Mouse (Mus musculus): ENCODE data around the gene Ndufaf8. TPM values are rescaled to one million over a fixed set of nuclear protein-coding genes. Genes with fewer than 3 reads are reported as not detected.
A peak's percentile ranks its signal among the peaks of the same experiment; 100 is the strongest.

Ndufaf8 gene
- polyA plus RNA-seq, 1 experiment from 2014 or later, result 67.0 TPM

DNA sequence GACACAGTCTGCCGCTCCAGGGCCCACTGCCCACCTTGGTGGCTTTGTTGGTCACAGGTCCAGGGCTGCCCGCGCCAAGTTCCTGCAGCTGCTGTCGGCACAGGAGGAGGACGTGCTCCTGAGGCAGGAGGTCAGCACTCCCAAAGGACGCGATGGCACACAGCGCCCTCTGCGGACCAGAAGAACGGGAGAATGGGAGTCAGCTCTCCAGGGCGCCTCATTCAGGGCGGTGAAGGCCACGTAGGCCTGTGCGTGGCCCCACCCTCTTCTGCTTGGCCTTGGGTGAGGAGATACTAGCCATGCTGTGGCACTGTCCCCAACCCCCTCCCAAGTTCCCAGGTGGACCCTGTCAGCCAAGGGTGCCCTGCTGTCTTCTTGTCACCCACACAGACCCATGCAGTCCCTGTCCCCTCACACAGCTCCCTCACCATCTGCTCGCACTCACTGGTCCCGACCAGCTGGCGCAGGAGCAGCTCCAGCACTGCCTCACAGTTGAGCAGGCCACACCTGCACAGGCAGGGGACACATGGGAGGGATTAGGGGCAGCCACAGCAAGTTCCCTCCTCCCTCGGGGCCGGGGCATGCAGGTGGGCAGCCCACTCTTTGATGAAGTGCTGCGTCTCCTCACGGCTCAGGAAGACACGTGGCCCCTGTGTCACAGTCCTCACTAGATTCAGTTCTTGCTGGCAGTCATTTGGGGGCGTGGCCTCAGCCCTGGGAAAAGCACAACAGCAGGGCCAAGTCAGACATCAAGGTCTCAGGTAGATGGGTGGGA is 5.7 kb upstream of the Ndufaf8 start:
- no peak for ATAC-seq (ENCODE audit: insufficient number of reproducible peaks, low FRiP score, low TSS enrichment, low read depth)
- no peak overlapping the region for H3K27ac ChIP-seq
- peaks cover 68% of the 10 kb centered on the region for H3K36me3 ChIP-seq
- H3K9ac ChIP-seq, result no peak overlapping the region
- no peaks in the 10 kb centered on the region for H3K9me3 ChIP-seq
- peaks cover 8% of the 10 kb centered on the region for H3K4me1 ChIP-seq
- no peak overlapping the region for H3K4me2 ChIP-seq
- no peaks in the 10 kb centered on the region for H3K27me3 ChIP-seq
- H3K4me3 ChIP-seq, result no peak overlapping the region
- 78% methylated on average over 23 of the region's 23 CpGs for WGBS

DNA sequence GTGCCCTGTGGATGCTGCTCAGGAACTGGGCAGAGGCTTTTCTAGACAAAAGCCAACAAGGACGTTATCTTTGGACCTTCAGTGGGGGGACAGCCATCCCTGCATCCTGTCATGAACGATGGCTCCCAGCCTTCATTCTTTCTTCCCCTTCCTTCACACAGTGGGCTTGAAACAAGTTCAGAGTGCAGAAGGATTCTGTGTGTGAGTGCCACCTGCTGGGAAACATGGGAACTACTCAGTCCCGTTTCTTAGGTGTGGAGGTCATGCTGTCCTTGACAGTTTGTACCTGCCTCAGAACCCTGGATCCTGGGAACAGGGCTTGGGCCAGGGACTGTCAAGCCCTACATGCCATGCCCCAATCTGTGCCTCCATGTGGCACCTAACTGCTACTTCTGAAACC is 2.3 kb downstream of the Ndufaf8 start:
- peaks cover 34% of the 10 kb centered on the region for H3K36me3 ChIP-seq
- no peak overlapping the region for H3K4me3 ChIP-seq
- H3K27ac ChIP-seq, result no peak overlapping the region
- peaks cover 21% of the 10 kb centered on the region for H3K4me1 ChIP-seq
- H3K27me3 ChIP-seq, result no peaks in the 10 kb centered on the region
- H3K9ac ChIP-seq, result no peak overlapping the region
- no peak for ATAC-seq (ENCODE audit: insufficient number of reproducible peaks, low FRiP score, low TSS enrichment, low read depth)
- 5% methylated on average over 3 of the region's 3 CpGs for WGBS
- no peak overlapping the region for H3K4me2 ChIP-seq
- no peaks in the 10 kb centered on the region for H3K9me3 ChIP-seq

- 85% methylated on average over 3 of the region's 3 CpGs for WGBS
- no peak for ATAC-seq (ENCODE audit: insufficient number of reproducible peaks, low FRiP score, low TSS enrichment, low read depth)
Observed at GRCm38 (mm10) chr11:120103431-120103997, 4.8 kb downstream of the Ndufaf8 start.

DNA sequence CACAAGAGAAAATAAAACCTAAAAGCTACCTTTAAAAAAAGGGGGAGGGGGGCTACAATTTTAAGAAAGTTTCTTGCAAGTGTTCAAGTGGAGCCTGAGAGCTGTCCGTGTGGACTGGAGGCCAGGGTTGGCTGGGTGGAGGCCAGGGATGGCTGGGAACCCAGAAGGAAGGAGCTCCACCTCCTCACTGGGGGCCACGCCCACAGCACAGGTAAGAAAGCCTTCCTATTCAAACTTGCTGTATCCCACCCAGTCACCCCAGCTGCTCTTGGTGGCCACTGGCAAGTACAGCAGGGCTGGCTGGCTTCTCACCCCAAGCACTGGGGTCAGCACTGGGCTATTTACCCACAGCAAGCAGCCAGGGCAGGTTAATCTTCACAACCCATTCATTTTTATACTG is 8.3 kb downstream of the Ndufaf8 start:
- WGBS, result 55% methylated on average over 2 of the region's 2 CpGs
- ATAC-seq (ENCODE audit: insufficient number of reproducible peaks, low FRiP score, low TSS enrichment, low read depth), result no peak
- Histone ChIP-seq H3K4me3 (no peak overlapping the region), H3K4me2 (no peak overlapping the region), H3K36me3 (peaks cover 58% of the 10 kb centered on the region), H3K9me3 (no peaks in the 10 kb centered on the region), H3K4me1 (peaks cover 12% of the 10 kb centered on the region), H3K27me3 (no peaks in the 10 kb centered on the region), H3K27ac (no peak overlapping the region), H3K9ac (no peak overlapping the region)

More at GRCm38 (mm10) chr11:120103431-120103997, 4.8 kb downstream of the Ndufaf8 start:
- Histone ChIP-seq H3K27me3 (no peaks in the 10 kb centered on the region), H3K9me3 (no peaks in the 10 kb centered on the region), H3K4me3 (no peak overlapping the region), H3K27ac (no peak overlapping the region), H3K4me1 (peaks cover 11% of the 10 kb centered on the region), H3K4me2 (no peak overlapping the region), H3K9ac (no peak overlapping the region), H3K36me3 (peaks cover 45% of the 10 kb centered on the region)

- Histone ChIP-seq H3K27me3 (no peaks in the 10 kb centered on the region), H3K9ac (no peak overlapping the region), H3K36me3 (peaks cover 65% of the 10 kb centered on the region), H3K27ac (no peak overlapping the region), H3K4me1 (peaks cover 15% of the 10 kb centered on the region), H3K9me3 (no peaks in the 10 kb centered on the region), H3K4me2 (no peak overlapping the region), H3K4me3 (no peak overlapping the region)
- no peak for ATAC-seq (ENCODE audit: insufficient number of reproducible peaks, low FRiP score, low TSS enrichment, low read depth)
- 74% methylated on average over 9 of the region's 9 CpGs for WGBS
Observed at GRCm38 (mm10) chr11:120107796-120108195, 9.1 kb downstream of the Ndufaf8 start.

- no peak overlapping the region for H3K4me3 ChIP-seq
- no peak overlapping the region for H3K9ac ChIP-seq
- H3K36me3 ChIP-seq, result peaks cover 61% of the 10 kb centered on the region
- H3K9me3 ChIP-seq, result no peaks in the 10 kb centered on the region
- no peak overlapping the region for H3K27ac ChIP-seq
- H3K27me3 ChIP-seq, result no peaks in the 10 kb centered on the region
- 50% methylated on average over 14 of the region's 14 CpGs for WGBS
- H3K4me1 ChIP-seq, result peaks cover 17% of the 10 kb centered on the region
- no peak overlapping the region for H3K4me2 ChIP-seq
- ATAC-seq (ENCODE audit: insufficient number of reproducible peaks, low FRiP score, low TSS enrichment, low read depth), result no peak
Observed at GRCm38 (mm10) chr11:120109558-120110210, 11.0 kb downstream of the Ndufaf8 start.

- Histone ChIP-seq H3K9ac (no peak overlapping the region), H3K9me3 (no peaks in the 10 kb centered on the region), H3K4me2 (no peak overlapping the region), H3K27me3 (no peaks in the 10 kb centered on the region), H3K27ac (no peak overlapping the region), H3K4me3 (no peak overlapping the region), H3K4me1 (peaks cover 24% of the 10 kb centered on the region), H3K36me3 (peaks cover 61% of the 10 kb centered on the region)
- ATAC-seq (ENCODE audit: insufficient number of reproducible peaks, low FRiP score, low TSS enrichment, low read depth), result no peak
- 66% methylated on average over 7 of the region's 7 CpGs for WGBS
Observed at GRCm38 (mm10) chr11:120110554-120110953, 11.8 kb downstream of the Ndufaf8 start.

DNA sequence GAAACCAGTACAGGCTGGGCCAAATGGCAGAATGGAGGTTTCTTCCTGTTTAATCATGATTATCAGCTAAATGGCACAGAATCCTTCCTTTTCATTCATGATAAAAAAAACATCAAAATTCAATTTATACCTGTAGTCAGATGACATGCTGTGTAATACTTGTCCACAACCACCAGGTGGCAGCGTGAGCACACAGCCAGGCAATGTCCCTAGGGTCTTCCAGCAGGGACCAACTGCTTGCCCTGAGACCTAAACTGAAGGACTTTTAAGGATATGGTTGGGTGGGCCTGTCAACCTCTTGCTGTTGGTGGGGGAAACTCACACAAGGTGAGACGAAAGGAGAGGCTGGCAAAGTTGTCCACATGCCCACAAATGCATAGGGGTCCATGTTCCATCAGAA is 12.3 kb downstream of the Ndufaf8 start:
- Histone ChIP-seq H3K27ac (no peak overlapping the region), H3K27me3 (no peaks in the 10 kb centered on the region), H3K4me2 (no peak overlapping the region), H3K36me3 (peaks cover 60% of the 10 kb centered on the region), H3K4me3 (no peak overlapping the region), H3K4me1 (peaks cover 24% of the 10 kb centered on the region), H3K9me3 (no peaks in the 10 kb centered on the region), H3K9ac (no peak overlapping the region)
- ATAC-seq (ENCODE audit: insufficient number of reproducible peaks, low FRiP score, low TSS enrichment, low read depth), result no peak
- 3% methylated on average over 2 of the region's 2 CpGs for WGBS

DNA sequence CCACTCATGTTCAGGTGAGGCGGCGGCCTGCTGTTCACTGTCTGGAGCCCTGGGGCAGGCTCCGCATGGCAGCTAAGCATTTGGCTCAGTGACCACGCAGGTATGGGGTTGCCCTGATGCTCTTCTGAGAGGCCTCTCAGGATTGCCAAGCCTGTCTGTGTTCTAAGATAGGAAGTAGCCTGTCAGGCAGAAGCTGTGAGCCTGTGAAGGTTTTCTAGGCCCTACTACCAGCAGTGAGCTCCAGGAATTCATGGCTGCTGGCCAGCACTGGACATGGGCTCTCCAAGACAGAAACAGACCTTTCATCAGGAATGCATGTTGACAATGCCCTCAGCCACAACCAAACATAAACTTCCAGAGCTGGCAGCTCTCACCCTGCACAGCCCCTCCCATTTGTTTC is 13.4 kb downstream of the Ndufaf8 start:
- no peak for ATAC-seq (ENCODE audit: insufficient number of reproducible peaks, low FRiP score, low TSS enrichment, low read depth)
- H3K36me3 ChIP-seq, result peaks cover 61% of the 10 kb centered on the region
- peaks cover 24% of the 10 kb centered on the region for H3K4me1 ChIP-seq
- 85% methylated on average over 4 of the region's 4 CpGs for WGBS
- H3K27me3 ChIP-seq, result no peaks in the 10 kb centered on the region
- no peak overlapping the region for H3K27ac ChIP-seq
- no peak overlapping the region for H3K4me3 ChIP-seq
- no peak overlapping the region for H3K4me2 ChIP-seq
- no peaks in the 10 kb centered on the region for H3K9me3 ChIP-seq
- 0 out of 2 replicates have a peak overlapping the region, but pooled peaks have one; percentile 4 for H3K9ac ChIP-seq

GRCm38 (mm10) chr11:120114488-120115215 is 15.9 kb downstream of the Ndufaf8 start:
- no peak overlapping the region for H3K9ac ChIP-seq
- H3K36me3 ChIP-seq, result peaks cover 64% of the 10 kb centered on the region
- no peak for ATAC-seq (ENCODE audit: insufficient number of reproducible peaks, low FRiP score, low TSS enrichment, low read depth)
- H3K27ac ChIP-seq, result no peak overlapping the region
- 60% methylated on average over 21 of the region's 21 CpGs for WGBS
- no peaks in the 10 kb centered on the region for H3K27me3 ChIP-seq
- H3K4me1 ChIP-seq, result peaks cover 18% of the 10 kb centered on the region
- no peak overlapping the region for H3K4me2 ChIP-seq
- no peaks in the 10 kb centered on the region for H3K9me3 ChIP-seq
- H3K4me3 ChIP-seq, result no peak overlapping the region

- Histone ChIP-seq H3K36me3 (peaks cover 58% of the 10 kb centered on the region), H3K4me2 (no peak overlapping the region), H3K27me3 (no peaks in the 10 kb centered on the region), H3K9me3 (no peaks in the 10 kb centered on the region), H3K4me1 (peaks cover 22% of the 10 kb centered on the region), H3K9ac (no peak overlapping the region), H3K27ac (no peak overlapping the region), H3K4me3 (no peak overlapping the region)
- WGBS, result 89% methylated on average over 2 of the region's 2 CpGs
- no peak for ATAC-seq (ENCODE audit: insufficient number of reproducible peaks, low FRiP score, low TSS enrichment, low read depth)
Observed at GRCm38 (mm10) chr11:120117626-120118025, 18.9 kb downstream of the Ndufaf8 start.

- no peak overlapping the region for H3K9ac ChIP-seq
- H3K27ac ChIP-seq, result no peak overlapping the region
- H3K4me2 ChIP-seq, result no peak overlapping the region
- H3K4me3 ChIP-seq, result no peak overlapping the region
- peaks cover 68% of the 10 kb centered on the region for H3K36me3 ChIP-seq
- WGBS, result 92% methylated on average over 7 of the region's 7 CpGs
- no peaks in the 10 kb centered on the region for H3K9me3 ChIP-seq
- H3K27me3 ChIP-seq, result no peaks in the 10 kb centered on the region
- ATAC-seq (ENCODE audit: insufficient number of reproducible peaks, low FRiP score, low TSS enrichment, low read depth), result no peak
- H3K4me1 ChIP-seq, result peaks cover 22% of the 10 kb centered on the region
Observed at GRCm38 (mm10) chr11:120119108-120119507, 20.4 kb downstream of the Ndufaf8 start.

Measured in limb, embryonic 15.5 days (tissue).